Mouse (Mus musculus) gastrocnemius, adult 8-10 months (tissue): ENCODE results near the gene Pla2g2f. TPM values are rescaled to one million over a fixed set of nuclear protein-coding genes. Genes with fewer than 3 reads are reported as not detected.

Experiments
- DNase-seq, 2 experiments: peaks; one replicate each; pipeline ENCODE4 v3.0.0; 2022; ENCODE audit warnings: low spot score in 2 of 2
- total RNA-seq, 4 experiments: library from RNA; stranded (reverse); gene quantifications; 2 replicates each; pipeline ENCODE4 v1.2.4; 2022

Gene Pla2g2f
- total RNA-seq, 4 experiments from 2014 or later = 0.12 TPM; not detected in 3

- DNase-seq = no peak
Measured at GRCm38 (mm10) chr4:138718586-138719263, 38.7 kb downstream of the Pla2g2f start.

GRCm38 (mm10) chr4:138716697-138717096, 40.7 kb downstream of the Pla2g2f start:
- DNase-seq = no peak

- no peak for DNase-seq
Measured at GRCm38 (mm10) chr4:138714186-138714585, 43.2 kb downstream of the Pla2g2f start.

- no peak for DNase-seq
Measured at GRCm38 (mm10) chr4:138712621-138713020, 44.8 kb downstream of the Pla2g2f start.

- no peak for DNase-seq
Measured at GRCm38 (mm10) chr4:138712096-138712495, 45.3 kb downstream of the Pla2g2f start.

- no peak for DNase-seq
Measured at GRCm38 (mm10) chr4:138711051-138711820, 46.2 kb downstream of the Pla2g2f start.

- no peak for DNase-seq
Measured at GRCm38 (mm10) chr4:138710633-138711032, 46.8 kb downstream of the Pla2g2f start.

GRCm38 (mm10) chr4:138709944-138710343, 47.5 kb downstream of the Pla2g2f start:
- no peak for DNase-seq

- no peak for DNase-seq
Measured at GRCm38 (mm10) chr4:138709246-138709645, 48.2 kb downstream of the Pla2g2f start.

- peak; percentile 14 to 20 for DNase-seq
Measured at GRCm38 (mm10) chr4:138708636-138709035, 48.8 kb downstream of the Pla2g2f start.

GRCm38 (mm10) chr4:138706620-138707019, 50.8 kb downstream of the Pla2g2f start:
- DNase-seq = no peak

- DNase-seq = no peak
Measured at GRCm38 (mm10) chr4:138704169-138704568, 53.3 kb downstream of the Pla2g2f start.

- no peak for DNase-seq
Measured at GRCm38 (mm10) chr4:138703591-138703990, 53.8 kb downstream of the Pla2g2f start.

GRCm38 (mm10) chr4:138702528-138702927, 54.9 kb downstream of the Pla2g2f start:
- DNase-seq = no peak

- DNase-seq = no peak
Measured at GRCm38 (mm10) chr4:138702031-138702430, 55.4 kb downstream of the Pla2g2f start.

GRCm38 (mm10) chr4:138701111-138701510, 56.3 kb downstream of the Pla2g2f start:
- DNase-seq = no peak

Other genes starting within 250 kb of the Pla2g2f start
- not detected for gene Vwa5b1, start 121.7 kb downstream of the Pla2g2f start, total RNA-seq
- gene Pla2g2c, start 32.8 kb downstream of the Pla2g2f start, total RNA-seq = not detected
- gene Ubxn10, start 20.5 kb downstream of the Pla2g2f start, total RNA-seq = under 1 TPM in 2 of 4 experiments, not detected in 2; 0.20 to 0.36 TPM
- under 1 TPM in 3 of 4 experiments, not detected in 1; 0.29 to 0.47 (median 0.36) TPM for gene Pla2g2d, start 18.1 kb upstream of the Pla2g2f start, total RNA-seq
- 1 to 10 TPM in 3 of 4 experiments, under 1 TPM in 1; 0.94 to 7.7 (median 3.9) TPM for gene Pla2g5, start 105.9 kb upstream of the Pla2g2f start, total RNA-seq
- not detected for gene Gm13030, start 116.3 kb upstream of the Pla2g2f start, total RNA-seq
- gene Pla2g2e, start 120.3 kb upstream of the Pla2g2f start, total RNA-seq = not detected
- 10 to 100 TPM; 16.6 to 22.7 (median 19.5) TPM for gene Otud3, start 156.3 kb upstream of the Pla2g2f start, total RNA-seq
- gene Rnf186, start 209.5 kb upstream of the Pla2g2f start, total RNA-seq = not detected
- 10 to 100 TPM; 10.2 to 16.9 (median 12.0) TPM for gene Tmco4, start 215.3 kb upstream of the Pla2g2f start, total RNA-seq